Mouse (Mus musculus) embryonic stem cell, embryonic (primary cell): ENCODE measurements around the gene Arid1a.

Source experiments
- CTCF ChIA-PET, 4 experiments: fragments of 300-600 bp in 2 of 4; fragments of 350-600 bp in 2 of 4; sonication (Branson Sonifier 250); formaldehyde crosslinking; loops; one replicate each; lab custom pipeline; 2022; ENCODE audit warnings: inconsistent platforms in 2 of 4; lab: Charles Lee
- POLR2A ChIA-PET, 4 experiments: fragments of 300-600 bp in 2 of 4; fragments of 350-600 bp in 2 of 4; sonication (Branson Sonifier 250); formaldehyde crosslinking; loops; one replicate each; lab custom pipeline; 2022; ENCODE audit warnings: antibody characterized with exemption in 4 of 4, inconsistent platforms in 1 of 4; lab: Charles Lee

Gene Arid1a

DNA sequence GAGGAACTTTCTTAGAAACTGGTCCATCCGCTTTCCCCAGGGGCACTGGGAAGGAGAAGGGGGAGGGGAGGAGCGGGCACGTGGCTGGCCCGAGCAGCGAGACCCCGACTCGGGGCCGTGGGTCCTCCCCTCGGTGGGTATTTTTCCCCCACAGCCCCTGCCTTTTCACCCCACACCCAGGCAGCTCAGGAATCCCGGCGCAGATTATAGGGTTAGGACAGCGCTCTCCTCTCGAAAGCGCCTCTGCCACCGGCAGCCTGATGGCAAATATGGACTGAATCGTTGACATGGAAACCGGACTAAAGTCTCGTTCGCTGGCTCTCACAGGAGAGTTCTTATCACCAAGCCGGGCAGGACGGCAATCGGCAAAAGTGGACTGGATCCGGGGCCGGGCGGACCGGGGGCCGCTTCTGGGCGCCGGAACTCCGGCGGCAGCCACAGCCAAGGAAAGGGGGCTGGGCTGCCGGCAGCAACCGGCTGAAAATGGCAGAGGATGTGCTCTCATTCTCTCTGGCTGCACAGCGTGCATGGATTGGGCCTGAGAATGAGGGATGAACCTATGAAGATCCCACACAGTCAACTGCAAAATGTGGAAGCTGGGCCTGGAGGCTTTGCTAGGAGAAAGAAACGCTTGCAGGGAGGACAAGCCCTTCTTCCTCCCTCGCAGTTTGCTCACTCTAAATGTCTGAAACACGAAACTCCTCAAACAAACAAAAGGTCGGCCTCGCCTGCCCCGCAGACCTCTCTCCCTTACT is at the start of gene Arid1a:
Arid1a (minus strand) TSS at position 256 of the 755 bp plus-strand sequence.
- CTCF ChIA-PET, result interaction anchor here in 1 of 4 experiments (0.6 to 0.9 kb wide), 2 partner anchors 18 to 57 kb away, joined by 3 to 6 read pairs; no protein-coding TSS in a partner anchor
- POLR2A ChIA-PET, result interaction anchor here (0.6 to 13.8 kb wide), 66 partner anchors 8 to 1274 kb away, joined by 3 to 148 read pairs (median 5); partner anchors contain the start of genes Pigv (in 3 of the 4), Pdik1l (in 1 of the 4) and Wdtc1 (in 1 of the 4)

DNA sequence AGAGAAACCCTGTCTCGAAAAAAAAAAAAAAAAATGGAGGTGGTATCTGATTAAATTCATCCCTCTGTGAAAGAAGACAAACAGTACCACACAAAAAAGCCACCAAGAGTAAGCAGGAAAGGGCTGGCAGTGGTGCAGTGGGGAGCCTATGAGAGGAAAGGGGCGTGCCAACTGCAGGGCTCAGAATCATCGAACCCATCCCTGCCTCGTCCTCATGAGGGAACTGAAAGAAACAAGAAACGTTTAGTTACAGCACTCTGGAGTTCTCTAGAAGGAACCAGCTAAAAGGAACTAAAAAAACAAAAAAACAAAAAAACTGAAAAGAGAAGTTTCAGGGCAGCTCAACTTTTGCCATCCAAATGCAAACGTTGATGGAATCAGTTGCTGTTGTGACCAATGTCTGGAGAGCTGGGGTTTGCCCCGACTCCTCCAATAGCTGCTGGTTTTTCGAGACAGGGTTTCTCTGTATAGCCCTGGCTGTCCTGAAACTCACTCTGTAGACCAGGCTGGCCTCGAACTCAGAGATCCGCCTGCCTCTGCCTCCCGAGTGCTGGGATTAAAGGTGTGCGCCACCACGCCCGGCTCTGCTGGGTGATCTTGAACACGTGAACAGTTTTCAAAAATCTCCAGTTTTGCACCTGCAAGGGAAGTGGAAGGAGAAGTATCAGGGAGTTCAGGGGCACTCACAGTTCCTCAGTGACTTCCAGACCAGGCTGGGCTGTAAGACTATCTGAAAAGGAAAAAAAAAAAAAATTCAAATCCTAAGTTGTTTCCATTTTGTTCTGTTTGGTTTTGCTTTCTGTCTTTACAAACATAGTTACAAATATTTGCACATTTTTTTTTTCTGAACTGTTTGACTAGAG is 48.1 kb upstream of the Arid1a start:
- CTCF ChIA-PET, result no interaction called here
- POLR2A ChIA-PET, result interaction anchor here in 2 of 4 experiments (0.6 to 1.3 kb wide), 7 partner anchors 9 to 129 kb away, joined by 3 to 7 read pairs (median 3); no protein-coding TSS in a partner anchor

DNA sequence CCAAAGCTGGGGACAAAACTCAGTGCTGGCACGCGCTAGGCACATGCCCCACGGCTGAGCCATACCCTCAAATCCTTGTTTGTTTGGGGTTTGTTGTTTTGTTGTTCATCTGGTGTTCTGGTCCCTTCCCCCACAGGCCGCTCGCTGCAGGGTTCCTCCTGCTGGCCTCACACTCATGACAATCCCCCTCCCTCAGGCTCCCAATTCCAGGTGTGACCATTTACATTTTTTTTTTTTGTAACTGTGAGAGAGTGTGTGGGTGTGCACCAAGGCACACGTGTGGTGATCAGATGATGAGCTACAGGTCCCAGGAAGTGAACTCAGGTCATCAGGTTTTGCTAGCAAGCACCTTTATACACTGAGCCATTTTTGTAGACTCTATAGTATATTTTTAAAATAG is 44.0 kb upstream of the Arid1a start:
- CTCF ChIA-PET, result no interaction called here
- POLR2A ChIA-PET, result interaction anchor here in 2 of 4 experiments (0.6 to 6.0 kb wide), 13 partner anchors 8 to 175 kb away, joined by 3 to 56 read pairs (median 4); partner anchors contain the start of gene Arid1a (in 1 of the 2)

- ChIA-PET CTCF (interaction anchor here in 1 of 4 experiments (0.7 kb wide), 1 partner anchor 278 kb away, joined by 4 read pairs; no protein-coding TSS in a partner anchor), POLR2A (interaction anchor here in 3 of 4 experiments (0.6 to 1.5 kb wide), 7 partner anchors 17 to 1303 kb away, joined by 3 to 9 read pairs (median 4); partner anchors contain the start of gene Nudc (in 1 of the 3))
These were observed 36.7 kb upstream of the Arid1a start for GRCm38 (mm10) chr4:133793269-133793668.

- ChIA-PET POLR2A (interaction anchor here in 3 of 4 experiments (0.6 to 2.6 kb wide), 25 partner anchors 9 to 422 kb away, joined by 3 to 10 read pairs (median 4); partner anchors contain the start of genes Arid1a (in 1 of the 3) and Wdtc1 (in 1 of the 3)), CTCF (interaction anchor here (0.6 to 1.5 kb wide), 5 partner anchors 11 to 533 kb away, joined by 3 to 5 read pairs (median 3); no protein-coding TSS in a partner anchor)
These were observed 18.3 kb upstream of the Arid1a start for GRCm38 (mm10) chr4:133774570-133775554.

GRCm38 (mm10) chr4:133769157-133769556 is 12.6 kb upstream of the Arid1a start:
- ChIA-PET POLR2A (interaction anchor here in 3 of 4 experiments (0.5 to 2.7 kb wide), 13 partner anchors 10 to 646 kb away, joined by 3 to 17 read pairs (median 3); partner anchors contain the start of gene Arid1a (in 1 of the 3)), CTCF (interaction anchor here in 3 of 4 experiments (0.6 to 0.7 kb wide), 6 partner anchors 12 to 418 kb away, joined by 3 to 6 read pairs (median 3); partner anchors contain the start of gene Cep85 (in 1 of the 3))

DNA sequence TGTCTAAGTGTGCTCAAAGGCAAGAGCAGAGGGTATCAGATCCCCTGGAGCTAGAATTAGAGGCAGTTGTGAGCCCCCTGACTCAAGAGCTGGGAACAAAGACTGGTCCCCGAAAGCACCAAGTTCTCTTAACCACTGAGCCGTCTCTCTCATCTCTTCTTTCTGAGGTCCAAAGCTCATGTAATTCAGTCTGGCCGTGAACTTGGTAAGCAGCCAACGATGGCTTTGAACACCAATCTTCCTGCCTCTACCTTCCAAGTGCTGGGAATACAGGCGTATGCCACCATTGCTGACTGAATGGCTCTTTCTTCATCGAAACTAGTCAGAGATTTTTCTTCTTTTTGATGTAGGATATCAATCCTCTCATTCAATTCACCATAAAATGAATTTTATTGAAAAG is 6.5 kb upstream of the Arid1a start:
- CTCF ChIA-PET, result no interaction called here
- POLR2A ChIA-PET, result interaction anchor here in 1 of 4 experiments (1.8 kb wide), 1 partner anchor 15 kb away, joined by 4 read pairs; no protein-coding TSS in a partner anchor

GRCm38 (mm10) chr4:133759659-133760058 is 3.1 kb upstream of the Arid1a start:
- ChIA-PET CTCF (interaction anchor here in 1 of 4 experiments (0.5 kb wide), 2 partner anchors 302 to 328 kb away, joined by 4 to 5 read pairs; no protein-coding TSS in a partner anchor), POLR2A (interaction anchor here in 3 of 4 experiments (0.6 to 13.8 kb wide), 12 partner anchors 8 to 132 kb away, joined by 3 to 148 read pairs (median 4); no protein-coding TSS in a partner anchor)

- ChIA-PET CTCF (interaction anchor here in 3 of 4 experiments (0.5 to 0.9 kb wide), 5 partner anchors 17 to 276 kb away, joined by 3 to 6 read pairs (median 3); no protein-coding TSS in a partner anchor), POLR2A (interaction anchor here (0.5 to 13.8 kb wide), 75 partner anchors 8 to 1273 kb away, joined by 3 to 148 read pairs (median 4); partner anchors contain the start of genes Pigv (in 3 of the 4), Pdik1l (in 1 of the 4) and Wdtc1 (in 1 of the 4))
These were observed 783 bp upstream of the Arid1a start for GRCm38 (mm10) chr4:133757269-133757835.

DNA sequence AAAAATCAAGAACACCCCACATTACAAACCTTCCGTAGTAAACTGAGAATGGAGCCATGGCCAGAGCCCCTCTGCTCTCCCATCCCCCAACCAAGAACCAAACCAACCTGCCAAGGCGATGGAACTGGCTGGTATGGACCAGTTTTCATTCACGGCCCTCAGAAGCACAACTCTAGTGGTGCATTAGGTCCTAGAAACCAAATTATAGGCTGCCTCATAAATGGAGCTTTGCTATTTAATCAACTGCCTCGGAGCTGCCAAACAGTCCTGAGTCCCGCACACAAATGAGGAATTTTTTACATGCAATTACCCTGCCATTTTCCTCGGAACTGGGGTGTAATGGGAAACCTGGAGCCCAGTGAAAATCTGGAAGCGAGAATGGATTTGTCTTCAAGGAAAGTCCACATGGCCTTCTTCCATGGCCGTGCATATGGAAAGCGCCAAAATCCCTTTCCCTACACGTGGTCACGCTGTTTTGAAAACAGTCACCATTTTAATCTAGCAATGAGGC is 653 bp downstream of the Arid1a start:
- ChIA-PET CTCF (no interaction called here), POLR2A (interaction anchor here (0.6 to 13.8 kb wide), 23 partner anchors 9 to 403 kb away, joined by 3 to 148 read pairs (median 11); partner anchors contain the start of gene Wdtc1 (in 1 of the 4))

- CTCF ChIA-PET, result interaction anchor here in 1 of 4 experiments (2.0 kb wide), 1 partner anchor 59 kb away, joined by 4 read pairs; no protein-coding TSS in a partner anchor
- POLR2A ChIA-PET, result interaction anchor here (0.6 to 13.8 kb wide), 19 partner anchors 9 to 402 kb away, joined by 3 to 148 read pairs (median 8); partner anchors contain the start of gene Wdtc1 (in 1 of the 4)
These were observed 1.5 kb downstream of the Arid1a start for GRCm38 (mm10) chr4:133754871-133755765.

DNA sequence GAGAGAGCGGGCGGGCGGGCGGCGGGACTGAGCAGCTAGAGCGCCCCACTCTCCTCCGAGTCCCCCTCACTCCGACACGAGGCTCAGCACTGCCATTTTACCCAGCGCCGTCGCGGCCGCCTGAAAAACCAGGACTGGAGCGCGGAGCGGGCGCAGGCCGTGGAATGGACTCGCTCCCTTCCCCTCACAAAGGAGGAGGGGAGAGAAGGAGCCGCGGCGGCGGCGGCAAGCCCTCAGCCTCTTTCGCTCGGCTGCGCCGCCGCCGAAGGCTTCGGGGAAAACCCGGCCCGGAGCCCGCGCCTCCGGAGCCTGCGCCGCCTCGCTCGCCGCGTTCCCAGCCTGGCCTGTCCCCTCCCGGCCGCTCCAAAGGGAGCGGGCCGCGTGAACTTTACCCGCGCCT is 2.3 kb downstream of the Arid1a start:
- ChIA-PET POLR2A (interaction anchor here in 3 of 4 experiments (0.6 to 13.8 kb wide), 11 partner anchors 8 to 401 kb away, joined by 3 to 148 read pairs (median 10); partner anchors contain the start of gene Wdtc1 (in 1 of the 3)), CTCF (interaction anchor here in 1 of 4 experiments (2.0 kb wide), 1 partner anchor 60 kb away, joined by 4 read pairs; no protein-coding TSS in a partner anchor)

DNA sequence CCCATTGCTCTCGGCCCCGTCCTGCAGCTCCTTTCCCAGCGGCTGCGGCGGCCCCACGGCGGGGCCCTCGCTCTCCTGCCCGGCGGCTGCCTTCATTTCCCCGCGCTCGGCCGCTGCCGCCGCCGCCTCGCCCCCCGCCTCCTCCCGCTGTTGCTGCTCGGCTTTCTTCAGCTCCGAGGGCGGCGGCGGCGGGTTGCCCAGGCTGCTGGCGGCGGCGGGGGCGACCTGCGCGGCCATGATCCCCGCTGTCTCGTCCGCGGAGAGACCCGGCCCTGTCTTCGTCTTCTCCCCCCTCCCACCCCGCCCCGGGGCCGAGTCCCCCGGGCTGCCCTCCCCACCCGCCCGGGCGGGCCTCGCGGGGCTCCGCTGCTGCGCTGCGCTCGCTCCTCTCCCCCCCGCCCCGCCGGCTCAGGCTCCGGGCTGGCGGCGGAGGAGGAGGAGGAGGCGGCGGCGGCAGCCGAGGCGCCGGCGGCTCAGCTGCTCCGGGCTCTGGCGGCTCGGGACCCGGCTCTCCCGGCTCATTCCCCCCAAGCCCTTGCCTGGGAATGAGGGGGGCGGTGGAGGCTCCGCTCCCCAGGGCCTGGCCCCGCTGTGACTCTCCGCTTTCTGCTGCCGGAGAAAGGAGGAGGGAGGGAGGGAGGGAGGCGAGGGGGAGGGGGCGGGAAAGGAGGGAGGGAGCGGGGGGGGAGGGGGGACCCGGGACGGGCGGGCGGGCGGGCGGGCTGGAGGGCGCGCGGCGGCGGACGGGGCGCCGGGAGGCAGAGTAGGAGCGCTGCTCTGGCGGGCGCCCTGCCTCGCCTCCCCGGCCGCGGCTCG is 3.0 kb downstream of the Arid1a start:
- POLR2A ChIA-PET, result interaction anchor here (0.6 to 13.8 kb wide), 26 partner anchors 9 to 400 kb away, joined by 3 to 148 read pairs (median 4); partner anchors contain the start of gene Wdtc1 (in 1 of the 4)
- CTCF ChIA-PET, result interaction anchor here in 1 of 4 experiments (2.0 kb wide), 1 partner anchor 60 kb away, joined by 4 read pairs; no protein-coding TSS in a partner anchor
